Mouse (Mus musculus) spleen, postnatal 10 days (tissue): ENCODE results near the gene Adam10.

Experiments
- DNase-seq, 2 experiments: peaks; one replicate each; pipeline ENCODE4 v3.0.0; 2021 to 2022; ENCODE audit warnings: low spot score in 2 of 2

Adam10 gene

GRCm38 (mm10) chr9:70775517-70775916 is 96.7 kb downstream of the Adam10 start:
- DNase-seq, result no peak

- DNase-seq, result no peak
Measured at GRCm38 (mm10) chr9:70782191-70782590, 103.4 kb downstream of the Adam10 start.

DNA sequence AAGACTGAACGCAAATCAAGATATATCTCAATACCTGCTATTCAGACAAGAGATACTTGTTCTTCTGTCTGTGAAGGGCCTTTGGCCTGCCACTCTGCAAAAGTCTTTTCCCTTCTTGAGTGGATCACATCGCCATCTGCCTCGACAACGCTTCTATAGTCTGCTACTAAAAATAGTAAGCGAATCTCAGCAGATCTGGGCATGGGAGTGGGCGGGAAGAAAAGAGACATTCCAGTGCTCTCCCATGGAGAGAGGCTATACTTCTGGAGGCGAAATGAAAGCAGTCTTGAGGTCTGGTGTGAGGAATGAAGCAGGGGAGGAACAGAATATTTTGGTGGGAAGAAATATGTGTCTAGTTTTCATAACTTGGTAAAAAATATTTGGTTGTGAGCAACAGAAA is 109.9 kb downstream of the Adam10 start:
- DNase-seq, result no peak

DNA sequence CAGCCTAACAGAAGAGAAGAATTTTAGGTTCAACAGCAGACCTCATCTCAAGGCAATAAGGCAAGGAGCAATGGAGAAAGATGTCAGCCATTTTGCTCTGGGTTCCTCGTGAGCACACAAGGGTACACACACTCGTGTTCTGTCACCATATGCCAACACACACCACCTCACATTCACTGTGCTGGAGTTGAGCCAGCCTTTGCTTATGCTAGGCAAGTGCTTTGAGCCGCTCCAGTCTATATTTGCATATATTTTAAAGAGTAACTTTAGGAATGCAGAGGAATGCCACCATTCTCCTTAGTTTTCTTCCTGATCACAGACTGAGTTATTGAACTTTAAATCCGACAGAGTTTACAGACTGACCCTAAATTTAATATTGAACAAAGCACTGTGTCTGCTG is 111.8 kb downstream of the Adam10 start:
- no peak for DNase-seq

GRCm38 (mm10) chr9:70794643-70795438 is 116.0 kb downstream of the Adam10 start:
- DNase-seq, result no peak

DNA sequence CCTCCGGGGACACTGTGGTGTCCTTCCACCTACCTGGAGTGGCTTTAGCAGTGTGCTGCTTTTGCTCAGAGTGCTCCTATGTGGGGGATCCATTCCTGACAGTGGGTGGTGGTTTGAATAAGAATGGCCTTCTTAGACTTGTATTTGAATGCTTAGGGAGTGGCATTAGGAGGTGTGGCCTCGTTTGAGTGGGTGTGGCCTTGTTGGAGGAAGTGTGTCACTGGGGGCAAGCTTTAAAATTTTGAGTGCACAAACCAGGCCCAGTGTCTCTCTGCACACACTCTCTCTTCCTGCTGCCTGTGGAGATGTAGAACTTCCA is 116.6 kb downstream of the Adam10 start:
- DNase-seq, result no peak

GRCm38 (mm10) chr9:70800588-70801315 is 122.0 kb downstream of the Adam10 start:
- no peak for DNase-seq

DNA sequence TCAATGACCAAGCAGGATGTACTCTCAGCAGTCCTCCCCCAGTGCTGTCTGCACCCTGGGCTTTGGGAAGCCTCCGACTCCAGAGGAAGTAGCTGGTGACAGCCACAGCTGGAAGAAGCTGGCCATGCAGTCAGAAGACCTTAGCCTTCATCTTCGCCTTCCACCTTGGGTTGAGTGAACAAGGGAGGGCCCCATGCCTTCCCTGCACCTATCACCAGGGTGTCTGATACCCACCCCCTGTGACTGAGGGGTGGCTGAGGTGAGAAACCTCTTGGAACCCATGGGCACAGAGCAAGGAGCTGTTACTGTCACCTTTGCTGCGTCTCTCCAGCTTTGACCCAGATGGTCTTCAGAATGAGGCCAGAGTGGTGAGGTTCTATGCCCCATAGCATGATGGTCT is 123.0 kb downstream of the Adam10 start:
- no peak for DNase-seq

DNA sequence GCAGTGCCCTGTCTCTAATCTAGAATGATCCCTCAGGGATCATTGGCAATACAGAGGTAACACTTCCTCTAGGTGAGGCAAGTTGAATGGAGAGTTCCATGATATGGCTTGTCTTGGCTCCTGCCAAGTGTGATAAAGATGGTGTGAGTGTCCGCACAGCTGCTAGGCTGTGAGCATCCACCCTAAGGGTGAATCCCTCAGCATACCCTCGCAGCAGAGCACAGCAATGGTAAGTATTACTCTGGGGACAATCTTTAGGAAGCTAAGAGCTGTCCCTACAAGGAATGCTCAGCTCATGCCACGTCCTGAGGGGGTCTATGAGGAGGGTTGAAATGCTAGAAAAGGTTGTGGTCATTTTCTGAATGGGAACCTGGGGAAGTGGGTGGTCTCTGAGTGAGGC is 124.0 kb downstream of the Adam10 start:
- no peak for DNase-seq

- DNase-seq, result no peak
Measured at GRCm38 (mm10) chr9:70806069-70806468, 127.3 kb downstream of the Adam10 start.

DNA sequence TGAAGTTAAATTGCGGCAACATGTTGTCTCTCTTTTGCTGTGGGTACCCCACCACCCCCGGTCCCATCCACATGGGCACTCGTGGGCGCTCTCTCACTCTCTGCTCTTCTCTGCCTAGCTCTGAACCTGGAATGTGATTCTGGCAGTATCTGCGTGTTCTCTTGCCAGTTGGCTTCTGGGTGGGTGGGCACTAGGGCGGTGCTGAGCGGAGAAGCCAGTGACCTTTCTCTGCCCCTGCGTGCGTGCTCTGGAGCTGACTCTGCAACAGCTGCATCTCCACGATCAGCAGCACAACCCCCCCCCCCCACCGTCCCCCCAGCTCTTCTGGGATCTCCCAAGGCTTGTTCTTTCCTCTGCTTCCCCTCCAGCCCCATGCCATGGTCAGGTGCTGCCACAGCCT is 128.9 kb downstream of the Adam10 start:
- no peak for DNase-seq

DNA sequence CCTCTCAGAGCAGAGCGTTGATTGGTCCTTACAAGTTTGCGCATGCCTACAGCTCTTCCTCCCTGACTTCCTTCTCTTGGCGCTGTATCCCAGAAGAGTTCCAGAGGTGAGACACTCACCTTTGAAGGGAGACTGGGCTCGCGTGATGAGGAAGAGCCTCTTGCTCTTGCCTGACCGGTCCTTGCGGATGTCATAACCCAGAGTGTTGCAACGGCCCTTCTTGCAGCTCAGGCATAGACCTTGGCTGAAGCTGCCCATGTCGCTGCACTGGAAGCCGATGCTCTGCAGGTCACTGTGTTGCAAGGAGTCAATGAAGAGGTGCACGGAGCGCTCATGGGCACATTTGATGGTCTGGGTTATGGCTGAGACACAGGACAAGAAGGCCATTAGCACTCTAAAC is 133.8 kb downstream of the Adam10 start:
- DNase-seq, result no peak

GRCm38 (mm10) chr9:70816701-70817305 is 138.0 kb downstream of the Adam10 start:
- DNase-seq, result peak in 1 of 2 experiments; percentile 38

- no peak for DNase-seq
Measured at GRCm38 (mm10) chr9:70817396-70817795, 138.6 kb downstream of the Adam10 start.

DNA sequence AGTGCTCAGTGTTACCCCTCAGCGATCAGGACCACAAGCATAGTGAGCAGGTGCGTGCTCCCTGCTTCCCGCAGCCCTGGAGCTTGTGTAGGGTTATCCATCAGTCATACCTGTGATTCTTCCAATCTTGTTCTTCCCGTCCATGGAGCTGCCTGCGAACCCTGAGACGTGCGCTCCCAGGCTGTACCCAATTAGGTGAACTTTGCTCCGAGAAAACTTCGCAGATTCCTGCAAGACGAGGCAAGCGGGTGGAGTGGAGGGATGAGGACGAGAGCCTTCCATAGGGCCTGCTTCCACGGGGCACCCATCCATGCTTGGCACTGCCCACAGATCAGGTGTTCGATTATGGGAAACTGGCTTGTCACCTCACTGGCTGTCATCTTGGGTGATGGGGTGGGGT is 139.9 kb downstream of the Adam10 start:
- no peak for DNase-seq

DNA sequence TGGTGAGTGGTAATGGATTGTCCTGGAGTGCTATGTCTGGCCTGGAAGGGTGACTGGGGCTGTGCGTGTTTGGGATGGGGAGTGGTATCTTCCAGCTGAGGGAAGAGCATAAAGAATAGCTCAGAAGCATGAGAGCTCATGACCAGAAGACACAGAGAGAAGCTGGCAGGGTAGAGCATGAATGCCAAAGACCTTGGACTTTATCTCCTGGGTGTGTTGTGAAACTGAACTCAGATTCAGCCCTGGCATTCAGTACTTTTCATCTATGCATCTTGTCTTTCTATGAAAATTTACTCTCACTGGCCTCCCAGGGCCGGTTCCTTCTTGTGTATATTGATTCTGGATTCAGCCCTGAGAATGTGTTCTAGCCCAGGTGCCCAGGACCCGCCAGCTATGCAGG is 145.3 kb downstream of the Adam10 start:
- DNase-seq, result no peak

GRCm38 (mm10) chr9:70827911-70828310 is 149.1 kb downstream of the Adam10 start:
- no peak for DNase-seq
